Mouse (Mus musculus) heart, postnatal 14 days (tissue): Measurements from ENCODE around the gene Il33. TPM values are rescaled to one million over a fixed set of nuclear protein-coding genes. Genes with fewer than 3 reads are reported as not detected.

ENCODE experiments used
- DNase-seq, 2 experiments: peaks; one replicate each; pipeline ENCODE4 v3.0.0; 2021 to 2022
- intact Hi-C: fragments of 180-260 bp; cut with DNase I; formaldehyde crosslinking; loops from one replicate; pipeline ENCODE4 v1.15.1; 2025
- long read RNA-seq, 2 experiments: library from polyadenylated mRNA; stranded (forward); transcript quantifications; one replicate each; pipeline ENCODE4 v2.0.0; 2021
- total RNA-seq, 2 experiments: library from RNA; stranded (reverse); gene quantifications; 2 replicates each; pipeline ENCODE4 v1.2.3; 2021

Gene Il33
- 1 to 10 TPM; 4.1 to 6.5 TPM for total RNA-seq
- long read RNA-seq, experiment 1, transcript Il33-202 (8 exons, 2,537 nt): major isoform, 6 of 7 reads
- long read RNA-seq, experiment 1, partial matches to known transcripts: 0 of 7 reads
- long read RNA-seq, experiment 1, other reads (novel, unspliced or antisense): 0 of 7 reads
- long read RNA-seq, experiment 2, transcript Il33-202 (8 exons, 2,537 nt): major isoform, 8 of 9 reads
- long read RNA-seq, experiment 2, partial matches to known transcripts: 0 of 9 reads
- long read RNA-seq, experiment 2, other reads (novel, unspliced or antisense): 1 of 9 reads

DNA sequence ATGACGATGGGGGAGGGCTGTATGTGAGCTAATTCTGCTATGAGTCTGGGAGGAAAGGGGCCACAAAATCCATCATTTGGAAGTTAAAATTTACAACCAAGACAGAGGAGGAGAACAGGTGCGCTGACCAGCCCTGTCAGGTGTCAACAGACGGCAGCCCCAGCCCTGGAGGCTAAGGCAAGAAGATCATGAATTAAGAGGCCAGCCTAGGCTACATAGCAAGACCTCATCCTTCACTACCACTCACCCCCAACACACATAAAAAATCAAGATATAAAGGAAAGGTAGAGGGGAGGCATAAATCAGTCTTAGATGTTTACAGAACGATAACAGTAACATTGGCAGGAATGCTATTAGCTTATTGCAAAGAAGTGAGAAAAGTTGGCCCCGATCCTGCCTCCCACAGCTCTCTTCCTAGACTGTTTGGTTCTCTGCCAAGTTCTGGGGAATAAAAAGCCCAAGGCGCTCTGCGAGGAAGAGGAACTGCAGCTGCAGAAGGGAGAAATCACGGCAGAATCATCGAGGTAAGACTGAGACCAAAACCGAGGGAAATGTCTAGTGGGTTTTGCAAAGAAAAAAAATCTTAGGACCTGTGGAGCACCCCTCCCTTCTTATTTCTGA, at the start of gene Il33:
Gene Il33 (plus strand): TSS at position 477 of the 621 bp plus-strand sequence.
- intact Hi-C loops: no loop called here
- DNase-seq: peak; percentile 54 to 63

DNA sequence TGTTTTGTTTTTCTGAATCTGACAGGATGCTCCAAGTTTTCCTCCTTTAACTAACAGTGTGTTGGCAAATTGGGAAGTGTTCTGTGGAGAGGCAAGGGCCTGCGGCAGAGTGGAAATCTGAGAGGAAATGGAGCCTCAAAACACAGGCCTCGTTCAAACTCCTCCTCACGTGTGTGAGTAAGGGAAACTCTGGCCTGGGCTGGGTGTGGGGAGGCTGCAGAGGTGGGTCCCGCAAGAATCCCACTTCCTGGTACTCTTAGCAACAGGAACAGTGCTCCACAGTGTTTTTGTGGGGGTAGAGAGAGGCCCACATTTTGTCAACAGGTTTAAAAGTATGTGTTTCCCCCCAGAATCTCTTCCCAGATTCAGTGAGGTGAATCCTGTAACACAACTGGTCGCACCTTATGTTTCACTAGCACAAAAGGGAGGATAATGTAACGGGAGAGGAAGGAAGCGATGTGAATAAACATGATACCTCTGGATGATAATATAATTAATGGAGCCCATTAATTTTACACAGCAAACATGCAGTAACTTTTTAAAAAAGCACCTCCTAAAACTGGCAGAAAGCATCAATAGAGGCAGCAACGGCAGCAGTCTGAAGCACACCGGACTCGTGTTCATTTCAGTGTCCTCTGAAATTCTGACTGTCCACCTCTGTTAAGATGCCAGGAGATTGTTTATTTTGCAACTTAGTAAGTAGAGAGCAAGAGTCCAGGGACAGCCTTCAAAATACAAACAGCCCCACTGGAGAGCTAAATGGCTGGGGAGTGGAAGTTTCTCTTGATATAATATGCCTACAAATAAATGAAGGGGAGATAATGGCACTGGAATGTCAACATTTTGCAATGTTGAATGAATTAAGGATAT, 47.3 kb upstream of the Il33 start:
- DNase-seq: no peak
- intact Hi-C loops: no loop called here

DNA sequence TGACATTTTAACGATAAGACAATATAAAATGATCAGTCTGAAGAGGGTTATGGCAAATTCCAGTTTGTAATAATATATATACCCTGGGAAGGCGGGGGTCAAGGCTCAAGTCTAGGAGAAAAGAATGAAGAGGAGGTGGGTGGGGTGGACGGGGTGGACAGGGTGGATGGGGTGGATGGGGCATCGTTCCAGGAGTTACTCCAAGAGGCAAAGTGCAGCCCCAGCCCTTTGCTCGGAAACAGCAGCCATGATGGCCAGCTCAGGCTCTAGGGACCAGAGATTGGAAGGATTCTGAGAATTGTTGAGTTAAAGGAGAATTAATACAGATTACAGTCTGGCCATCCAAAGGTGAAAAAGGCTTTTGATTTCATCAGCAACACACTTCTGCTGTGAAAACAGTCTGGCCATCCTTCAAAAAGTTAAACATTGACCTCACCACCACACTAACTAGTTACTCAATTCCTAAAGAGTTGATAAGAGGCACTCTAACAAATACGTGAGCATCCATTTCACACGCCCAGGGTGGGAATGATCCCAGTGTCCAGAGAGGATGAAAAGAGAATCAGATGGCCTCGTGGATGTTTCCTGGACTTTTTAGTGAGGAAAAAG, 45.9 kb upstream of the Il33 start:
- intact Hi-C loops: no loop called here
- no peak for DNase-seq

DNA sequence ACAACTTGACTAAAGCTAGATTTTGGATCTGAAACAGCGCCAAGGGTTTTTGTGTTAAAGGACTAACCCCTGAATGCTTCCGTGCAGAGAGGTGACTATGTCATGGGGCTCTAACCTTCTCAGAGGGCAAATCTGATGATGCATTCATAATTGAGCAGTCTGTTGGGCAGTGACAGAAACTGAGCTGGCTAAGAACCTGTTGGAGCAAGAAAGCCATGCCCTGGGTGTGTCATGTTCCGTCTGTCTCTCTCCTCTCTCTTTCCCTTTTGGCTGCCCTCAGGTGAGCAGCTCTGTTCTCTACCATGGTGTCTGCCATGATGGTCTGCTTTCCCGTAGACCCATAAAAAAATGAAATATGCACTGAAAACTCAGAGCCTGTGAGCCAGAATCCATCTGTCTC, 44.0 kb upstream of the Il33 start:
- intact Hi-C loops: loop anchor here (10.0 kb wide), 1 partner anchor 64 kb away; no protein-coding TSS in a partner anchor

DNA sequence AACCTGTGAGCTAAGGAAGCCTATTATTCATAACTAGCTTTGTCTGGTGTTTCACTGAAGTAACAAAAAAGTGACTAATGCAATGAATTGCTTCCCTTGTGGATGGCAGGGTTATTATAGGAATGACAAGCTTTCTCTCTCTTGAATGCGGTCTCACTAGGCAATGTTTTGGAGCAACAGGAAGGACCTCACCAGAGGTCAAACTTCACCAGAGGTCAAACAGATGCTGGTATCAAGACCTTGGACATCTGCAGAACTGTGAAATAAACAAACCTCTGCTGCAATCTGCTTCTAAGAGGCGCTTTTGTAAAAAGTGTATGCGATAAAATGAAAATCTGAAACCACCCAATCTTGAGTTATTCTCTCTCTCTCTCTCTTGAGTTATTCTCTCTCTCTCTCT, 42.2 kb upstream of the Il33 start:
- no peak for DNase-seq

More for the DNA sequence above, 44.0 kb upstream of the Il33 start:
- no peak for DNase-seq

DNA sequence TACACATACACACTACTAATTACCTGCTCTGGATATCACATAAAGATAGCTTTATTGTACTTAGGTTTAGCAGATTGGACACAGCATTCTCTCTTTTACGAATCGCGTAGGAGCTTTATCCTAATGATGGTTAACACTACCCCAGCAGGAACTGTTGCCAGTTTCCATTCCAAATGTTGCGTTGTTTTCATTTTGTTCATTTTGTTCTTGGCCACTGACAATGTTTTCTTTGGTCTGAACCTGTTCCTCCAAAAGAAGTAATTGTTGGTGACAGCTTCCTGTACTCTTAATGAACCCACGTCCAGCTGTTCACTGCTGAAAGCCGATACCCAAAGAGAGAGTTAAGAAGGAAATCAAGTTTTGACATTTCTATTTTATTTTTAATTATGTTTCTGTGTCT, 39.4 kb upstream of the Il33 start:
- DNase-seq: peak in 1 of 2 experiments; percentile 11
- intact Hi-C loops: loop anchor here (10.0 kb wide), 1 partner anchor 59 kb away; no protein-coding TSS in a partner anchor

More for the DNA sequence above, 42.2 kb upstream of the Il33 start:
- intact Hi-C loops: loop anchor here (10.0 kb wide), 1 partner anchor 62 kb away; no protein-coding TSS in a partner anchor

DNA sequence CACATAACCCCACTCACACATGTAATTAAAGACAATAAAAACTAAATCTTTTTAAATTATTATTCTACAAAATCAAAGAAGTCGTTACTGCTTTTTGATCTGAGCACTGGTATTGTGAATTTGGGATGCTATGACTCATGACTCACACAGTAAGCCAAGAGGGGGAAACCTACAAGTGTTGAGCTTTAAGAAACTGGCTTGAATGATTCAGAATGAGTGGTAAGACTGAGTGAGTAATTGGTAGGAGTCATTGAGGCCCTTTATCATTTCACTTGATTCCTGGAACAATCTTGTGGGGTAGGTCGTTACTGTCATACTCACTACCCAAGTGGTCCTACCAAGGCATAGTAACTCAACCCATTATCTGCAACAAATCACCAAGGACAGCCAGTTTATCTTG, 37.4 kb upstream of the Il33 start:
- intact Hi-C loops: loop anchor here (10.0 kb wide), 1 partner anchor 57 kb away; no protein-coding TSS in a partner anchor
- DNase-seq: no peak

DNA sequence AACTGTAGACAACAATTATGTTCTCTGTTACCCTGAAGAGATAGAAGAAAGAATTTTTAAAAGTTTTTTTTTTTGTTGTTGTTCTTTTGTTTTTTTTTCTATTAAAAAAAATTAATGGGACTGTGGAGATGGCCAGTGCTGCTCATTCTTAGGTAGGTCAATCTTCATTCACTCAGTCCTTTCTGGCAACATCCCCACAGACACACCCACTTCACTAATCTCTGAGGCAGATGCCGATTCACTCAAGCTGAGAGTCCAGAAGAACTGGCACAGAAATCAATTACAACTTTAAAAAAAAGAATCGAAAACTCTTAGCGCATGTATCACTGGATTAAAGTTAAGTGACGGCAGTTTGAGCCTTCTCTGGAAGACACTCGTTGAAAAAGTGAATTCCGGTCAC, 36.0 kb upstream of the Il33 start:
- no peak for DNase-seq
- intact Hi-C loops: loop anchor here (10.0 kb wide), 1 partner anchor 56 kb away; no protein-coding TSS in a partner anchor

DNA sequence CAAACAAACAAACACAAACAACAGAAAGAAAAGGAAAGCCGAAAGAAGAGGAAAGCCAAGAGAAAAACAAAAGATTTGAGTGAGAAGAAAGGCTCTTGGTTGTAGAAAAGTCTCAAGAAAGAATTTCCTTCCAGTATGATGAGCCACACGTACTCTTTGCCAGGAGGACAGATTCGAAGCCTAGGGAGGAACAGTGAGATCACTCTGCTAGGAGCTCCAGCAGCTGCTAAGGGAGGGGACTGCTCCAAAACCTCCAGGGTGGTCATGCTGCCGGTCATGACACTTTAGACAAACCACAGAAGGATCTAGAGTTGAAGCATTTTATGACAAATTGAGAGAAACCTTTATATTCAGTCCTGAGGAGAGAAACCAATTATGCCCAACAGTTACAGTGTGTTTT, 32.9 kb upstream of the Il33 start:
- intact Hi-C loops: no loop called here
- peak; percentile 13 to 20 for DNase-seq

DNA sequence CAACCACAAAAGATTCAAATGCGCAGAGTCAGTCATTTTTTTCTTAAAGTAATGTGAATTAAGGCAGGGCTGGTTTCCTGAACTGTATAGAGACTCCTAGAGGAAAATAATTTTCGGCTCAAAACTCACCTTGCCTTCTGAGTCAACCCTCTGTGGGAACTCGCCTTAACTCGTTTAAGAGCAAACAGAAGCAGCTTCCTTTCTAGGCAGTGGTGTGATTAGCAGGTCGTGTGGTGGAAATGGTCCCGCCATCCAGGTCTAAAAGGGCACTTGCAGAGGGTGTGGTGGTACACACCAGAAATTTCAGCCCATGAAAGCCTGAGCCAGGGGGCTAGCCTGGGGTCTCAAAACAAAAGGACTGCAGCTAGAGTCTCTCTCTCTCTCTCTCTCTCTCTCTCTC, 32.1 kb upstream of the Il33 start:
- no peak for DNase-seq
- intact Hi-C loops: no loop called here

DNA sequence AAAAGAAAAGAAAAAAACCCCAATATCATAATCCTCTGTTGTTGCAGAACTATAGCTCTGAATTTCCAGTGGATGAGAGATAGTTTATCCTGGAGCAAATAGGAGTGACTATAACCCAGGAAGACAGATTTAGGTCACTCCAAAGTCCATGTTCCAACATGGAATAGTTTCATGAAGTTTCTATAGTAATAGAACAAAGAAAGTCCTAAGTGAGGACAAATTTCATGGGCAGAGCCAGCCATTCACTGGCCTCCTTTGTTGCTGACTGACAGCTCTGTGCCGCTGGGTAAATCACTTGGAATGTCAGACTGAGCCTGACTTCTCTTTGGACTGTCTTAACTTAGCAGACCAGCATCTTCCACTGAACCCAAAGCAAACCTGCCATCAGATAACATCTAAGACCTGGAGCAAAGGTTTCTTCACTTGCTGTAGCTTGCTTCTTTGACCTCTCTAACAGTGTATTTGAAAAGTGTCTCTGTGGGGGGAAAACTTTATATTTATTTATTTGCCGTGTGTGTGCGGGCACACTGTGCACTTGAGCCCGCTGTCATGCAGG, 31.1 kb upstream of the Il33 start:
- DNase-seq: no peak
- intact Hi-C loops: no loop called here

DNA sequence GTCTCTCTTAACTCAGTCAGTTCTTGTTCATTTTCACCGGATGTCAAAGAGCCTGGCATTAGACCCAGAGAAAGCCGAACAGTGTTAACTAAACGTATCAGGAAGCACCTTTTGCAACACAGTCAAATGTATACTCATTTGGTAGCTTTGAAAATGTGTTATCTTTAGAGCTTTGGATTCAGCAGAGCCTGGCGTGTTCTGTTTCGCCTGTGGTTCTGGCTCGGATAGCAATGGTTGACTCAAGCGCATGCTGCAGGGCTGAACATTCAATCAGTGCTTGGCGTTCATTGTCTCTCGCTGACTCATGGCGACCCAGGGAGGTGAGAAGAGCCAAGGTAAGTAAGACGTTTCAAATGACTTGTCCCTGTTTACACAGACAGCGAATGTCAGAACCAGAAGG, 30.5 kb upstream of the Il33 start:
- DNase-seq: no peak
- intact Hi-C loops: no loop called here

DNA sequence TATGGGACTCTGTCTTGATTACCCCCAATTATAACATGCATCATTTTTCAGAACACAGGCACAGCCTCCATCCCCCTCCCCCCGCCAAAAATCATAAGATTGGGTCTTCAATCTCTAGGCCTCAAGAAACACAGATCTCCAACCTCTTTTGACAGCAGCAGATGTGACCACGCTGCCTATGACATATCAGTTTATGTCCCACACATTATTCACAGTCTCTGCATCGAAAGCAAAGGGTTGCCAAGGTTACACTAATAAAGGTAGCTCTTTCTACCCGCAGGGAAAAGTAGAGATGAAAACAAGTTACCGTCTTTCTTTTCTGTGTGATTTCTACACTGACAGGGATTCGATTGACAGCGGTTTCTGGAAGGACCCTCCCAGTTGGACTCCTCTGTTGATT, 29.9 kb upstream of the Il33 start:
- intact Hi-C loops: no loop called here
- DNase-seq: no peak

DNA sequence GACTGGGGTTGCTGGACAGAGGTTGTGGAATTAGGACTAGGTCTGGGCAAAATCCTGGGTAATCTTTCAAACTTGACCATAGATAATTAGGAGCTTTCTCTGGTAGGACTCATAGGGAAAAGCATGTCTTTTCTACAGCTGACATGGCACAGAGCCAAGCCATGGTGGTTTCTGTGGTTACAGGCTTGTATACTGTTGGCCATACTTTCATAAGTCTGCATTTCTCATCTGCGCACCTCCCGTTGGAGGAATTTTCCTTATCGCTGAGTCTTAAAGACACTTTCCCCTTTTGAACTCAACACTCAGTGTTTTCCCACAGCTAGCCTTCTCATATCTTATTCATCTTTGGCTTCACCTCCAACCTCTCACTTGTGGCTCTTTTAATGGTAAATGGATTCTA, 24.6 kb upstream of the Il33 start:
- no peak for DNase-seq
- intact Hi-C loops: no loop called here

DNA sequence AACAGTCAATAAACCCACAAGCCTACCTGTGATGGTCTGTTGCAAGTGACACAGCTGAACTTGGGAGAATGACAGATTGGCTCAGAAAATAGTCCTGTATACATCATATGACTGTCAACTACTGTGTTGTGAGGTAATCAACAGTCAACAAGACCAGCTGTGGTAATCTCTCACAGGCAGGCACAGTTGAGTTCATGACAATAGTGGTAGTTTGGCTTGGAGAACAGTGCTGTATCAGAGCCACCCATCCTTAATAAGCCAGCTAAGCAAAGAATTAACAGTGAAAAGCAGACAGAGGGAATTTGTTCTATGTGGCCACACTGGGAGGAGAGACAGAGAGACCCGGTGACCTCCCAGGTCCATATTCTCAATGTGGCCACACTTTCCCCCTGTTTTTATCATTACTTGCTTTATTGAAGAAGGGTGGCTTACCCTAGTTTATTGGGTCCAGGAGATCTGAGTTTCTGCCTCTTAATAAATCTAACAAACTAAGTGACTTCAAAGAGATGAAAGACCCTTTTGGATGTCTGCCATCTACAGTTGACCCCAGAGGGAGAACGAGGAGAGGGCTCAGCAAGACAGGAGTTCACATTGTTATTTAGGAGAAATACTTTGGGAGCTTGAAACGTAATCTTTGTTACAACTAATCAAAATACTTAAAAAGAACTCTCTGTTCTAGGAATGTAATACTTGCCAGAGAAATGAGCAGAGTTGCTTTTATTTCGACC, 22.4 kb upstream of the Il33 start:
- no peak for DNase-seq
- intact Hi-C loops: no loop called here

DNA sequence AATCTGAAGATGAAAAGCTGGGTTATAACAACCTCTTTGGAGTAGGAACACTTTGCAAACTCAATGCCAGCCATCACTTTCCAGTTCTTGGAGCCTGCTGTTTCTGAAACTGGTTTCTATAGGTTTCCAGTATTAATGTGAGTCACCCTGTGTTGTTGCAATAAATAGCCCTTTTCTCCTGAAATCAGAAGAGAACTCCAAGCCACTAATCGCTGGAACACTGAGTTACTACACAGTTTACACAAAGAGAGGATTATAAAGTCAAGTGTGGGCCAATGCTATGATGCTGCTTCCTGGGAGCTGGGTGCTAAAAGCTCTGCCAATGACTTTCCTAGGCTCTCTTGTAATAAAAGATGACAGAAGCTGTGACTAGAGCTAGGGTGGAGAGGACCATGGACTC, 19.0 kb upstream of the Il33 start:
- intact Hi-C loops: no loop called here
- DNase-seq: no peak

DNA sequence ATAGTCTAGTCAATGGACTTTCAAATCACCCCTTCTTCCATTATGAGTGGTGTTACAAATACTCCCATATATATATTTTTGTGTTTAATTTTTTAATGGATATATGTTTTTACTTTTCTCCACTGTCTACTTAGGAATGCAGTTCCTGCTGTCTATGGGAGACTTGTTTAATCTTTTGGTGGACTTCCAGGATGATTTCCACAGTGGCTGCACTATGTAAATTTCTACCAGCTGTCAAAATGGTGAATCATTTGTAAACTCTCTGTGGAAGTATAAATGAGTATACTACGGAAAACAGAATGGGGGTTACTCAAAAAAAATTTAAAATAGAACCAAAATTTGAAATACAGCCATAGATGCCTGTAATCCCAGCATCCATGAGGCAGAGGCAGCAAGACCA, 15.7 kb upstream of the Il33 start:
- intact Hi-C loops: no loop called here
- no peak for DNase-seq

DNA sequence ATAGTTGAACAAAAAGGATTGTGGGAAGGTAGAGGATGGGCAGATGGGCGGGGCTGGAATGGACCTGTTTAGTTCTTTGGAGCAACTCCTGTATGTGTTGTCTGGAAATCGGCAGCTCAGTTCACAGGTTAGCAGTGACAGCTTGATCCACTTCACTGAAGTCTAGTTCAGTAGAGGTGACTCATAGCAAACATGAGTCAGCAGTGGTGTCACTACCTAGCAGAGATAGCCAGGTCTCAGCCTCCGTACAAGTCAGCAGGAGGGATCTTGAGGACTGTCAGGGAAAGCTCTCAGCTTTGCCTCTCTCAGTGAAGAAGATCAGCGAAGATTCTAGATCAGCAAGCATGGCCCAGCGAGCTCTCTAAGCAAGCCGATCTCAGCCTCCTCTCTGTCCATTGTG, 13.0 kb upstream of the Il33 start:
- DNase-seq: no peak
- intact Hi-C loops: no loop called here

DNA sequence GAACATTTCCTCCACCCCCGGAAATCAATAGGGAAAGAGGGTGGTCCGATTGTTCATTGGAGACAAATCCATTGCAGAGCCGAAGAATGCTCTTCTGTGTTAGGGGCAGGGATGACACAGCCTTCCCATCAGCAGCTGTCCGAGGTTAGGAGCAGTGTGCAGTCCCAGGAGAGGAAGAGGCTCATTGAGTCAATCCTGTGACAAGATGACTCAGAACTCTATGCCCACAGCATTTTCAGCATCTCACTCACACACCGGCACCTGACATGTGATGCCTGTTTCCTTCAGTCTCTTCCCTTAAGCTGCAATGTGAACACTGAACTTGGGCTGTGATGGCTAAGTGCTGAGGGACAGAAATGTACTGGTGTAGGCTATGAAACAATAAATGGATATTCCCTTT, 7.5 kb upstream of the Il33 start:
- DNase-seq: no peak
- intact Hi-C loops: no loop called here
